ENCODE assay signal across 9 mouse cellular contexts in genomic region chr6:34875966-34876834, GRCm38 (mm10). TPM values are rescaled to one million over a fixed set of nuclear protein-coding genes. Genes with fewer than 3 reads are reported as not detected.
DNase-seq lines count a peak whose midpoint lies in the region; ATAC-seq and TF ChIP-seq lines count a peak whose summit lies in the region.
"Had no signal": no experiment of that assay in that cellular context is flagged by ENCODE, and none has a peak within 500 bp of the region (broad histone marks: within the 10 kb centered on the region; RNA-seq: fewer than 3 reads in every experiment).

No protein-coding gene starts in this region.

- no peaks in the 10 kb centered on the region for H3K9me3 ChIP-seq in embryonic facial prominence, embryonic 14.5 days (ENCODE audit: control insufficient read depth, low read length)
- H3K9me3 ChIP-seq in midbrain, embryonic 12.5 days: no peaks in the 10 kb centered on the region

- TF ChIP-seq POLR2A in lung, adult 2 months (IDR thresholded peaks at IDR 0.05; ENCODE audit: borderline replicate concordance, extremely low read depth, low read depth, low read length): no peak

- no peak overlapping the region for H3K27ac ChIP-seq in embryonic facial prominence, embryonic 14.5 days (replicated peaks; ENCODE audit: low read depth, low read length)
- H3K27ac ChIP-seq in midbrain, embryonic 12.5 days (replicated peaks): 0 out of 2 replicates have a peak overlapping the region, but pooled peaks have one; percentile 15

- peaks cover 13% of the 10 kb centered on the region for H3K36me3 ChIP-seq in embryonic facial prominence, embryonic 14.5 days (ENCODE audit: control insufficient read depth, insufficient read depth, low read length)
- peaks cover 17% of the 10 kb centered on the region for H3K36me3 ChIP-seq in midbrain, embryonic 12.5 days

- no peak for TF ChIP-seq CTCF in lung, adult 2 months (IDR thresholded peaks at IDR 0.05; ENCODE audit: insufficient read depth, low read length)

- WGBS in lung, adult 2 months: 48% methylated on average over 12 of the region's 12 CpGs
- WGBS in embryonic facial prominence, embryonic 14.5 days: 64% methylated on average over 12 of the region's 12 CpGs
- WGBS in midbrain, embryonic 12.5 days: 55% methylated on average over 12 of the region's 12 CpGs

- H3K4me3 ChIP-seq in lung, adult 2 months (replicated peaks; ENCODE audit: extremely low read depth, low read depth, low read length): no peak overlapping the region
- H3K4me3 ChIP-seq in embryonic facial prominence, embryonic 14.5 days (ENCODE audit: low read depth, low read length): 0 out of 2 replicates have a peak overlapping the region, but pooled peaks have one; percentile 63
- no peak overlapping the region for H3K4me3 ChIP-seq in midbrain, embryonic 12.5 days

- 0 out of 2 replicates have a peak overlapping the region, but pooled peaks have one; percentile 81 for H3K9ac ChIP-seq in embryonic facial prominence, embryonic 14.5 days (ENCODE audit: low read depth, low read length)
- H3K9ac ChIP-seq in midbrain, embryonic 12.5 days (replicated peaks): no peak overlapping the region

- DNase-seq in lung, adult 2 months: peak; percentile 10
- no peak for DNase-seq in lung, postnatal 14 days
- DNase-seq in embryonic facial prominence, embryonic 14.5 days (ENCODE audit: low spot score): no peak
- DNase-seq in kidney, postnatal 25 days: peak; percentile 14 to 17
- no peak for DNase-seq in MN1 (ENCODE audit: low spot score)
- DNase-seq in urinary bladder, postnatal 36 days (ENCODE audit: low spot score in 2 of 2): no peak

- H3K27me3 ChIP-seq in embryonic facial prominence, embryonic 14.5 days (replicated peaks; ENCODE audit: control insufficient read depth, insufficient read depth, low read length): no peaks in the 10 kb centered on the region
- H3K27me3 ChIP-seq in midbrain, embryonic 12.5 days: no peaks in the 10 kb centered on the region

- no peak for ATAC-seq in embryonic facial prominence, embryonic 14.5 days (ENCODE audit: low read depth)
- ATAC-seq in midbrain, embryonic 12.5 days (ENCODE audit: low FRiP score, low read depth): no peak
- ATAC-seq in activated CD4-positive, CD25-positive, alpha-beta regulatory T cell, adult 4 months: no peak

- peak overlapping the region; percentile 62; the same call in 1 of the 2 replicates for H3K4me2 ChIP-seq in embryonic facial prominence, embryonic 14.5 days (ENCODE audit: low read depth, low read length)
- H3K4me2 ChIP-seq in midbrain, embryonic 12.5 days (replicated peaks): peak overlapping the region; percentile 75

- peaks cover 37% of the 10 kb centered on the region for H3K4me1 ChIP-seq in lung, adult 2 months (ENCODE audit: control insufficient read depth, insufficient read depth, low read length)
- H3K4me1 ChIP-seq in embryonic facial prominence, embryonic 14.5 days (ENCODE audit: control insufficient read depth, insufficient read depth, low read length): peaks cover 16% of the 10 kb centered on the region
- H3K4me1 ChIP-seq in midbrain, embryonic 12.5 days: peaks cover 20% of the 10 kb centered on the region

RNA-seq across cellular contexts. Expression of gene Cyren, which starts 1.7 kb away (rescaled TPM):
- 8.5 and 8.8 TPM in 2 replicates for polyA plus RNA-seq in lung, adult 2 months (2012; rRNA removed)
- polyA plus RNA-seq in embryonic facial prominence, embryonic 14.5 days (2014; fragmentation: Nextera tagmentation; extraction: Ambion mirVana): 9.6 and 10.7 TPM in 2 replicates
- 15.3 and 15.6 TPM in 2 replicates for polyA plus RNA-seq in midbrain, embryonic 12.5 days (2016; fragmentation: Nextera tagmentation; extraction: Ambion mirVana)
- polyA plus RNA-seq in activated CD4-positive, CD25-positive, alpha-beta regulatory T cell, adult 4 months (2017; shearing (Covaris generic)): 1 to 10 TPM; 4.9 to 6.0 TPM

RNA-seq across cellular contexts. Expression of gene Tmem140, which starts 13.3 kb away (rescaled TPM):
- polyA plus RNA-seq in lung, adult 2 months (2012; rRNA removed): 71.8 and 74.8 TPM in 2 replicates
- 2.4 TPM in 2 replicates for polyA plus RNA-seq in embryonic facial prominence, embryonic 14.5 days (2014; fragmentation: Nextera tagmentation; extraction: Ambion mirVana)
- polyA plus RNA-seq in midbrain, embryonic 12.5 days (2016; fragmentation: Nextera tagmentation; extraction: Ambion mirVana): 1.8 and 2.0 TPM in 2 replicates
- polyA plus RNA-seq in activated CD4-positive, CD25-positive, alpha-beta regulatory T cell, adult 4 months (2017; shearing (Covaris generic)): 10 to 100 TPM; 16.8 to 22.6 TPM

RNA-seq across cellular contexts. Expression of gene Wdr91, which starts 34.5 kb away (rescaled TPM):
- polyA plus RNA-seq in lung, adult 2 months (2012; rRNA removed): 25.4 and 30.4 TPM in 2 replicates
- polyA plus RNA-seq in embryonic facial prominence, embryonic 14.5 days (2014; fragmentation: Nextera tagmentation; extraction: Ambion mirVana): 8.6 and 10.2 TPM in 2 replicates
- 12.1 and 12.7 TPM in 2 replicates for polyA plus RNA-seq in midbrain, embryonic 12.5 days (2016; fragmentation: Nextera tagmentation; extraction: Ambion mirVana)
- polyA plus RNA-seq in activated CD4-positive, CD25-positive, alpha-beta regulatory T cell, adult 4 months (2017; shearing (Covaris generic)): 10 to 100 TPM; 17.8 to 22.1 TPM

RNA-seq across cellular contexts. Expression of gene Stra8, which starts 43.8 kb away (rescaled TPM):
- not detected in 2 replicates for polyA plus RNA-seq in lung, adult 2 months (2012; rRNA removed)
- polyA plus RNA-seq in embryonic facial prominence, embryonic 14.5 days (2014; fragmentation: Nextera tagmentation; extraction: Ambion mirVana): not detected in 2 replicates
- polyA plus RNA-seq in midbrain, embryonic 12.5 days (2016; fragmentation: Nextera tagmentation; extraction: Ambion mirVana): not detected in 2 replicates
- under 1 TPM in 1 of 2 experiments, not detected in 1; 0.28 TPM for polyA plus RNA-seq in activated CD4-positive, CD25-positive, alpha-beta regulatory T cell, adult 4 months (2017; shearing (Covaris generic))
- polyA plus RNA-seq: cerebellum, adult 2 months had no signal

Comparison
In these comparisons a context has a peak if more than half of its experiments do, and no peak if none do; other contexts are left out.
1. DNase-seq: peak in lung, adult 2 months (single experiment) and kidney, postnatal 25 days (2 of 2); none in lung, postnatal 14 days (single experiment), embryonic facial prominence, embryonic 14.5 days (single experiment), MN1 (single experiment) and urinary bladder, postnatal 36 days (0 of 2).